In the genomic region with DNA sequence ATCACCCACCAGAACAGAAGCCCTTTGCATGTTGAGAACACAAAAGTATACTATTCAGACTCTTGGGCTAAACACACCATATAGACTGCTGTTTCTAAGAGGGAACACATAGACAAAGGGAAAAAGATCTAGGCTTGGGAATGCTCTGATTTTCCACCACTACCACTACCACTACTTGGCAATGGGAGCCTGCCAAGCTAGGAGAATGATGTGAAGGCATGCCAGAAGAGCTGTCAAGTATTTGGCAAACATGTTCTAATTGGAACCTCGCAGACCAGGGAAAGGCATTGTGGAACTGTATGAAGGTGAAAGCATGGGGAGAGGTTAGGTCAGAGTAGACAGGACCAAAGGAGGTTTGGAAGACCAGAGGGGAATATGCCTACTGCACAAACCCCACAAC, we compare ENCODE assay signal across 16 mouse cellular contexts.
A peak's percentile ranks its signal among the peaks of the same experiment; 100 is the strongest.
DNase-seq lines count a peak whose midpoint lies in the region; ATAC-seq and TF ChIP-seq lines count a peak whose summit lies in the region.
"Had no signal": no experiment of that assay in that cellular context is flagged by ENCODE, and none has a peak within 500 bp of the region (broad histone marks: within the 10 kb centered on the region; RNA-seq: fewer than 3 reads in every experiment).

No protein-coding gene starts in this region.

- no peaks in the 10 kb centered on the region; the same call in 1 of the 2 replicates for H3K4me1 ChIP-seq in heart, adult 2 months (ENCODE audit: control insufficient read depth, insufficient read depth, low read length)
- H3K4me1 ChIP-seq in lung, postnatal 0 days (ENCODE audit: insufficient read depth, low read depth, low read length), result no peaks in the 10 kb centered on the region

- WGBS in heart, adult 2 months, result 53% methylated on average over 1 of the region's 1 CpGs
- WGBS in lung, postnatal 0 days, result 33% methylated on average over 1 of the region's 1 CpGs

- TF ChIP-seq POLR2A in heart, adult 2 months (IDR thresholded peaks at IDR 0.05; ENCODE audit: insufficient read depth, low read depth, low read length), result no peak
- no peak for TF ChIP-seq POLR2A in brain, embryonic 14.5 days (IDR thresholded peaks at IDR 0.05; ENCODE audit: borderline replicate concordance, extremely low read depth, insufficient read depth, insufficient read length, poor library complexity, severe bottlenecking)

- no peak overlapping the region for H3K9ac ChIP-seq in heart, adult 2 months (ENCODE audit: low read depth, low read length)
- no peak overlapping the region for H3K9ac ChIP-seq in lung, postnatal 0 days (replicated peaks; ENCODE audit: low read depth)
- H3K9ac ChIP-seq: forebrain, embryonic 15.5 days had no signal

- no peak for TF ChIP-seq EP300 in heart, adult 2 months (IDR thresholded peaks at IDR 0.05; ENCODE audit: insufficient read depth, low read depth, low read length)
- TF ChIP-seq EP300 in lung, postnatal 0 days (IDR thresholded peaks at IDR 0.05), result no peak

- no peak for TF ChIP-seq CTCF in heart, adult 2 months (IDR thresholded peaks at IDR 0.05)
- no peak for TF ChIP-seq CTCF in lung, postnatal 0 days (IDR thresholded peaks at IDR 0.05)
- TF ChIP-seq CTCF in brain, embryonic 14.5 days (IDR thresholded peaks at IDR 0.05; ENCODE audit: borderline replicate concordance, extremely low read depth, insufficient read depth, insufficient read length), result no peak

- no peak overlapping the region for H3K4me2 ChIP-seq in lung, postnatal 0 days (replicated peaks; ENCODE audit: low read depth, low read length)
- H3K4me2 ChIP-seq: forebrain, embryonic 15.5 days had no signal

- no peak overlapping the region for H3K27ac ChIP-seq in heart, adult 2 months
- no peak overlapping the region for H3K27ac ChIP-seq in lung, postnatal 0 days (ENCODE audit: low read length)
- H3K27ac ChIP-seq: forebrain, embryonic 15.5 days had no signal

- H3K27me3 ChIP-seq in heart, adult 2 months (ENCODE audit: control insufficient read depth, insufficient read depth, low read length), result no peaks in the 10 kb centered on the region
- no peaks in the 10 kb centered on the region for H3K27me3 ChIP-seq in lung, postnatal 0 days (replicated peaks; ENCODE audit: insufficient read depth, low read length)
- H3K27me3 ChIP-seq: forebrain, embryonic 15.5 days; Patski had no signal

- no peaks in the 10 kb centered on the region for H3K9me3 ChIP-seq in lung, postnatal 0 days (ENCODE audit: low read length)
- H3K9me3 ChIP-seq: forebrain, embryonic 15.5 days had no signal

- intact Hi-C loops in heart, postnatal 10 days (cut with DNase I), result no loop called here
- intact Hi-C loops in heart, adult 2 months (cut with DNase I), result no loop called here

- no peaks in the 10 kb centered on the region for H3K79me2 ChIP-seq in heart, adult 2 months (replicated peaks; ENCODE audit: control insufficient read depth, insufficient read depth, low read length)

- peak; percentile 42 to 44 for DNase-seq in cerebellum, postnatal 14 days
- no peak for DNase-seq in cerebellum, postnatal 4 days (ENCODE audit: low spot score in 2 of 2)
- peak; percentile 22 for DNase-seq in heart, postnatal 10 days
- DNase-seq in heart, adult 2 months, result no peak
- peak; percentile 36 for DNase-seq in lung, postnatal 0 days (ENCODE audit: low spot score)
- no peak for DNase-seq in lung, postnatal 10 days
- peak; percentile 60 for DNase-seq in brain, embryonic 14.5 days (ENCODE audit: low read depth)
- DNase-seq: adrenal gland, postnatal 14 days; cerebellum, adult 18-20 months; cerebellum, postnatal 25 days; gastrocnemius, postnatal 36 days; kidney, adult 2 months had no signal

- no peak for ATAC-seq in lung, postnatal 0 days
- ATAC-seq: activated CD4-positive, CD25-positive, alpha-beta regulatory T cell, adult 4 months; forebrain, embryonic 15.5 days; intestine, embryonic 16.5 days; Patski had no signal

- 0 out of 2 replicates have a peak, but pooled peaks cover 2% of the 10 kb centered on the region for H3K36me3 ChIP-seq in heart, adult 2 months (ENCODE audit: control insufficient read depth, insufficient read depth, low read length)
- no peaks in the 10 kb centered on the region for H3K36me3 ChIP-seq in lung, postnatal 0 days (ENCODE audit: insufficient read depth, low read length)
- H3K36me3 ChIP-seq: forebrain, embryonic 15.5 days had no signal

- H3K4me3 ChIP-seq in heart, adult 2 months, result no peak overlapping the region
- H3K4me3 ChIP-seq in lung, postnatal 0 days (ENCODE audit: low read depth, low read length), result no peak overlapping the region
- H3K4me3 ChIP-seq: forebrain, embryonic 15.5 days had no signal

Comparison
In these comparisons a context has a peak if more than half of its experiments do, and no peak if none do; other contexts are left out.
1. DNase-seq: peak in cerebellum, postnatal 14 days (2 of 2), heart, postnatal 10 days (2 of 2), lung, postnatal 0 days (single experiment) and brain, embryonic 14.5 days (single experiment); none in cerebellum, postnatal 4 days (0 of 2), heart, adult 2 months (0 of 2) and lung, postnatal 10 days (single experiment).